Mouse (Mus musculus): ENCODE measurements around the gene Nlrx1. TPM values are rescaled to one million over a fixed set of nuclear protein-coding genes. Genes with fewer than 3 reads are reported as not detected.
"Not testable (repeated sequence)": the region's sequence is repeated elsewhere in the genome, so short reads cannot be mapped to it uniquely, and the experiment has no call there.

Gene Nlrx1
- total RNA-seq (2021), result 18.5 and 34.8 TPM in 2 replicates
- long read RNA-seq, partial matches to known transcripts, result 16 of 35 reads
- long read RNA-seq, other reads (novel, unspliced or antisense), result 19 of 35 reads

DNA sequence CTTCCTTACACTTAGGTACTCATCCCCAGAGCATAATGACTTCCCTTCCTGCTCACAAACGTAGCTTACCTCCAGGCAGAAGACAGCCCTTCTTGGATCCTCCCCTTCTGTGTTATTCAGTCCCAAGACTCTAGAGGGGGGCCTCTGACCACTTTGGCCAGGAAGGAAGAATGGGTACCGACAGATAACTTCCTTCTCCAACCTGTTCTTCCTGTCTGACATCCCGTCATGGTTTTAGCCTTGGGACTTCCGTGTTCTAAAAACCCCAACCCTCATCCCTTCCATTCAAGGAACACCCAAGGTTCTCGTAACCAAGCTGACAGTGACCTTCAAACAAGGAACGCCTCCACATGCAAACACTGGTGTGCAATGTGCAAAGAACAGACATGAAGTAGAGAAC, at the start of gene Nlrx1:
TSS of gene Nlrx1 (minus strand) at position 168 of the 400 bp plus-strand sequence.
- DNase-seq, result no peak

DNA sequence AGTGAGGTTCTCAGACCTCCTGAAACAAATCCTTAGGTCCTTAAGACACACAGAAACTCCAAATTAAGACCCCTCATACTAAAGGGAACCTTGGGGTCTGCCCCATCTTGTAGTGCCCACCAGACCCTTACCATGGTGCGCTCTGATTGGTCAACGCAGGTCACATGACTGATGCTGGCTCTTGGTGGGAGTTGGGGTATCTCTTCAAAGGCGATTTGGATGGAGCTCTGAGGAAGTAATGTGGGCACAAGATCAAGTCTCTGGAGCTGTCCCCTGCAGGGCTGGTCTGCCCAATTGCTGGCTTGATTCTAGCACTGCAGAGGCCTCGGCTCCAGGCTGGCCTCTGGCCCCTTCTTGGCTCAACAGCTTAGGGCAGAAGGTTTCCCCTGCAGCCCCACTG, 49.1 kb upstream of the Nlrx1 start:
- DNase-seq, result no peak

DNA sequence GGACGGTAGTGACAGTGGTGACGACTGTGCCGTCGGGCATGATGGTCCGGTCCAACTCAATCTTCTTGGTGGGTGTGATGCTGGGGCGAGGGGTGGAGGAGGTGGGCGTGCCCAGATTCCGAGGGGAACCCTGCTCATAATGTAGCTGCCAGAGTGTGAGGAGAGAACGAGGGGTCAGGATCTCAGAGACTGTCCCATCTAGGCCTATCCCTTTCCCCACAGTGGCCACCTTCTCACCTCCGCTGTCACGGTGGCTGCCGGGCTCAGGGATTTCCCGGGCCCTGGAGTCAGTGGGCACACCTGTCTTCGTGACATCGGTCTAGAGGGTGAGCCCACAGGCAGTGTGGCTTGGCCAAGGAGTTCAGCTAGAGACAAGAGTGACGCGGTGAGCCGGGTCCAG, 46.5 kb upstream of the Nlrx1 start:
- DNase-seq, result no peak

DNA sequence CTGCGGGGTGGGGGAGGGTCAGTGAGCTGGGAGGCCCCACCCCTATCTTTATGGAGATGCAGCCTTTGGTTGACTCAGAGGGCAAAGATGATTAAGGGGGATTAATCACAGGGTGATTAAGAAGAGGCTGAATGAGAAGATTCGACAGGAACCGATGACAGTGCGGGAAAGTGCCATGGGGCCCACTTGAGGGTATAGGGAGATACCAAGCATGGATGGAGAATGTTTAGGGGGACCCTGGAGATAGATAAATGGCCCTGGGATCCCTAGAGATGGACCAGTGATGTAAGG, 45.8 kb upstream of the Nlrx1 start:
- DNase-seq, result no peak

DNA sequence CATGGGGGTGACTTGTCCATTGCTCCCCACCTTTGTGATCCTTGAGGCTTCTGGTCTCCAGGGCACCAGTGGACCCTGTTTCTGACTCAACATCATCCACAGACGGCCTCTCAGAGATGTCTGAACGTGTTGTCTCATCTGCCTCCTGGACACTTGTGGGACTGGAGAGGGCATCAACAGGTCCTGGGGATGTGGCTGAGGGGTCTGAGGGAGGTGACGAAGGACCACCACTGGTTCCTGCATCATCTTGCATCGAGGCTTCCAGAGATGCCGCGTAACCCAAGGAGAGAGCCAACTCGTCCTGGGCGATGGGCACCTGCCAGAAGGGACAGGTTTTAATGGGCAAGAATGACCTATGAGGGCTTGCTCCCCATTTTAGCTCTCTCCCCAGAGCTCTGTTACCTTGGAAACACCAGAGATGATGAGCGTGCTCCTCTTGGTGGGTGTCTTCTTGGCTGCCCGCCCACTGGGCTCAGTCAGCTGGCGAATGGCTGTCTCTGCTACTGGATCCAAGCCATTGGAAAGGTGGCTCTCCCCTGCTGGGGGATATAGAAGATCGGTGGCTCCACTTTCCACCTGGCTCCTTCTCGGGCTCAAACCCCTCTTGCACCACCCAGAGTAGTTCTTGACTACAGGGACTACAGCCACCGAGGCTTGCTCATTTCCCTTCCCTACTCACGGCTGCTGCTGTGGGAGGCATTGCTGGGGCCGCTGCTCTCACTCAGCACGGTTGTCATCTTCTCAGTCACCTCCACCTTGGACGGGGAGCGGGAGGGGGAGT, 45.3 kb upstream of the Nlrx1 start:
- DNase-seq, result no peak

DNA sequence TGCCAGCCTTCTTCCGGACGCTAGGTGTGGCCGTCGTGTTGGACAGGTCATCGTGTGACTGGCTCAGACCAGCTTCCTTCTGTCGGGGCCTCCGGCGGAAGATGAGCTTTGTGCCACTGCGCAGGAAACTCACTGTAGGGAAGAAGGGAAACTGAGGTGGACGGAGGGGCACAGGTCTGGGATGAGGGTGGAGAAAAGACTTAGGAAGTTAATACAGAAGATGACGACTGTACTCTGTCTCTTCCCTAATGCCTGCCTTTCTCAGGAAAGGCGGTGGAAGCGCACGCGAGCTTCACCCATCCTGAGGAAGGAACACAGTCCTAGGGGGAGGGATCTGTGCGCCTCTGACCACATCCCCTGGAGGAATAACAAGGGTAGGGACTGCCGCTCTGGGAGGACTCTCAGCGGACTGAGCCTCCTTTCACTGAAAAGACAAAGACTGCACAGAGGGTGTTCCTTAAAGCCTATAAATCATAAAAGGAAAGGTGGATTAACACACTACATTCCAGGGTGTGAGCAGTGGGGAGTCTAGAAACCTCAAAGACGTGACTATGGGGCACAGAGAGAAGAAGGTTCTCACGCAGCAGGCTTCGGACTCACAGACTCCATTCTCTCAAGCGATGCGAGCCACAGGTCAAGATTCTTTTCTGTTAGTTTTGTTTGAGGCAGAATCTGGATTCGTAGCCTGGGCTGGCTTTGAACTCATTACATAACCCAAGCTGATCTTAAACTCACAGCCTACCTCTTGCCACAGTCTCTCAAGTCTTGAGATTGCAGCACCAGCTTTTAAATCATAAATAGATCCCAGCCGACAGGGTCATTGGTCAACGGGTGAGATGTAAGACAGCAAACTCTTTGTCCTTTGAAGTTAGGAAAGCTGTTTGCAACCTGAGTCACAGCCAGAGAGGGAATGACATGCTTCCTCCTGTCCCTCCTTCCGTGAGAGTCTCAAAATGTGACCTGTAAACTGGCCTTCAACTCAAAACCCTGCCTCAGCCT, 43.0 kb upstream of the Nlrx1 start:
- no peak for DNase-seq

DNA sequence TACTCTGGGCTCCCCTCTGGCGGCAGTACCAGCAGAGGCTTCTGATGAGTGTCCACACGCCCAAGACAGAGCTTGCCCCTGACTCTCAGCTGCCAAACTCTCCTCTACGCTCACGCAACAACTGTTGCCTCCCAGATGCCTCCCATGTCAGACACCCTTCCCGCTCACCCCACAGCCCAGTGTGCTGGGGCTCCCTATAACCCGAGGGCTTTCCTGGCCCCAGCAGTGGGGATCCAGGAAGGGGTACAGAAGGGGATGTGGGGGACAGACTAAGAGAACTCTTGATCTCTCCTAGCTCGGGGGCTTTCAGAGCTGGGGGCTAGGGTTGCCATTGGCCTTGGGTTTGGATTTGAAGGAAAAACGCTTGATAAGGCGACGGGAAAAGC, 42.3 kb upstream of the Nlrx1 start:
- no peak for DNase-seq

DNA sequence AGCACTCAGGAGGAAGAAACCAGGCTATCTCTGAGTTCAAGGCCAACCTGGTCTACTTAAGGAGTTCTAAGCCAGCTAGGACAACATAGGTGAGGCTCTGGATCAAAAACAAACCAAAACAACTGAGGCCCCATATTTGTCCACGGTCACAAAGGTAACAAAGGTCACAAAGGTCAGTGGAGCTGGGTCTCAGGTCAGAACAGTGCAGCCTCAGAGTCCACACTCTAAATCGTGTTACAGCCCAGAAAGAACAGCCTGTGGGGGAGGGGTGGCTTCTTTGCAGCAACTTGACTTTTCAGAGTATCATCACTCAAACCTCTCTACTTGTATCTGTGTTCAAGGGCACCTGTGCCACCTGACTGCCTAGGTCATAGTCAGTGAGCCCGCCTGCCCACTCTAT, 41.4 kb upstream of the Nlrx1 start:
- DNase-seq, result no peak

DNA sequence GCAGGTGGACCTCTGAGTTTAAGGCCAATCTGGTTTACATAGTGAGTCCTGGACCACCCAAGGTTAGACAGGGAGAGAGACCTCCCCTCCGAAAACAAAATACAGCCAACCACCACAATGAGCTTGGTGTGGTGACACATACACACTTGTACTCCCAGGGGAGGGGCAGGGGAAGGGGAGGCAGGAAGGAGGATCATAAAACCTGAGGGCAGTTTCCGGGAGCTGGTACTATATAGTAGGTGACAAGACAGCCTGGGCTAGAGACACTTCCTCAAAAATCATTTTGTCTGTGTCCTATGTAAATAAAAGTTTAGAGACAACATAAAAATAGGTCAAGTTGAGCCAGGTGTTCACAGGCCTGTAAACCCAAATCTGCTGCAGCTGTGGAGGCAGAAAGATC, 38.8 kb upstream of the Nlrx1 start:
- no peak for DNase-seq

DNA sequence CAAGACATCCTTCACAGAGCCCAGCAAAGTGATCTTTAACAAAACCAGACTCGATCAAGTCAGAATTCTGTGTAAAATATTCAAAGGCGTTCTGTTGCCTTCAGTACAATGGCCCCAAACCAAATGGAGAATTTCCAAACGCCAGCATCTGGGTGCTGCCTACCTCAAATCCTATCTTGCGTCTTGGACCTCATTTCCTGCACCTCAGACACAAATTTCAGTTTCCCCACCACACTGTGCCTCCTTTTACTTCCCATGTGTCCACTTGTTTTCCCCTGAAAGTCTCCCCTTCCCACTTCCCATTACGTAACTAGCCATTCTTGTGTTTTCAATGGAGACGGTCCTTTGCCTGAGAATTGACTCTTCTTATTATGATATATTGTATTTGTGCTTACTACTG, 38.1 kb upstream of the Nlrx1 start:
- no peak for DNase-seq

DNA sequence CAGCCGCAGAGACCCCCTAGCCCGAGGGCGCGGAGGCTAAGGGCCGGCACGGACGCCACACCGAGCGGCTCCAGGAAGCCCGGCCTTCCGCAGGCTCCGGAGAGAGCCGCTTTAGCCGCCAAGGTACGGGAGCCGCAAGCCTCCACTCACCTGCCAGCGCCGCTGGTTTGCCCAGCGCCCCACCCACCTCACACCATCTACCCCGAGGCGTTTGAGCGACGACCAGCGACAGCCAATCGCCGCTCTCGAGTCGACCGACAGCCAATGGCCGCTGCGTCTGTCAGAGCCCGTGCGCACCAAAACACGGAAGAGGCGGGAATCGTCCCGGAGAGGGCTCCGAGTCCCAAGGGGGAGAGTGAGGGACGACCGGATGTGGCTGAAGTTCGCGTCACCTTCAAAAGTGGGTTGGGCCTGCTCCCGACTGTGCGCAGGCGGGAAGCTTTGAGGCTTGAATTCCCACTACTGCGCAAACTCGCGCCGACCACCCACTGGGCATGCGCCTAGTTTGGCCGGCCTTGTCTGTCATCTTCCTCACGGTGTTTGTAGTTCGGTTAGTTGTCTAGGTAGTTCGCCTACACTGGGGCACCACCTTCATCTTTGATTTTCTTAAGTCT, 37.2 kb upstream of the Nlrx1 start, which contains the start of gene Hinfp:
TSS of gene Hinfp (minus strand) at position 206 of the 614 bp plus-strand sequence.
- DNase-seq, result peak; percentile 96

DNA sequence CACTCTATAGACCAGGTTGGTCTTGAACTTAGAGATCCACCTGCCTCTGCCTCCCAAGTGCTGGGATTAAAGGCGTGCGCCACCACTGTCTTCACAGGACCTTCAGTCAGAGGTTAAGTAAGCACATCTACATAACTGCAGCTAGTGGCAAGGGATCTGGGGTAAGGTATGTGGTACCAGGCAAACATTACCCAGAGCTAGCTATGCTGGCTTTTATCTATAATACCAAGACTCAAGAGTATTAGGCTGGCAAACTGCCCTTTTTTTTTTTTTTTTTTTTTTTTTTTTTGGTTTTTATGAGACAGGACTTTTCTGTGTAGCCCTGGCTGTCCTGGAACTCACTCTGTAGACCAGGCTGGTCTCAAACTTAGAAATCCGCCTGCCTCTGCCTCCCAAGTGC, 31.6 kb upstream of the Nlrx1 start:
- not testable (repeated sequence) for DNase-seq

DNA sequence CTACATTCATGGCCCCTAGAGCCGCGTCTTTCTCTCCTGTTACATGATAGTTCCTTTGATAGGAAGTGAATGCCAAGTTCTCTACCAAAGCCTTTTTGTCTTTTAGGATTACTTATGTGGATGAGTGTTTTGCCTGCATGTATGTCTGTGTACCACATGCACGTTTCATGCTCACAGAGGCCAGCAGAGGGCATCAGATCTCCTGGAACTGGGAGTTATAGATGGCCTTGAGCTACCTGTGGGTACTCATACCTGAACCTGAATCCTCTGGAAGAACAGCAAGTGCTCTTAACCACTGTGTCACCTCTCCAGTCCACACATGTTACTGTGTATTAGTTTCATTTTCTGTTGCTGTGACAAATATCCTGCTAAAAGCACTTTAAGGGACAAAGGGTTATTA, 24.1 kb upstream of the Nlrx1 start:
- peak; percentile 35 for DNase-seq

DNA sequence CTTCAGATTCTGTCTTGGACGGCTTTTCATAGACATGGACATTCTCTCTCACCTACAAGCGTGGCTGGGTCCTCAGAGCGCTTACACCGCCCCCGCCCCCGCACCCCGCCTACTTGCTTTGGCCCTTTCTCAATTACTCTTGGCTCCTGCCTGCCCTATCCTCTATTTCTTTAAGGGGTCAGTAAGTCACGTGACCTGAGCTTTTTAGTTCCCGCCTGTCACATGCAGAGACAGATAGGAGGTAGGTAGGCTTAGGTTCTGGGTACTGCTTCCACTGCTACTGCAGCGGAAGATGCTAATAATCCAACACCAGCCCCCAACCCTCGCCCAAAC, 20.5 kb upstream of the Nlrx1 start:
- no peak for DNase-seq

DNA sequence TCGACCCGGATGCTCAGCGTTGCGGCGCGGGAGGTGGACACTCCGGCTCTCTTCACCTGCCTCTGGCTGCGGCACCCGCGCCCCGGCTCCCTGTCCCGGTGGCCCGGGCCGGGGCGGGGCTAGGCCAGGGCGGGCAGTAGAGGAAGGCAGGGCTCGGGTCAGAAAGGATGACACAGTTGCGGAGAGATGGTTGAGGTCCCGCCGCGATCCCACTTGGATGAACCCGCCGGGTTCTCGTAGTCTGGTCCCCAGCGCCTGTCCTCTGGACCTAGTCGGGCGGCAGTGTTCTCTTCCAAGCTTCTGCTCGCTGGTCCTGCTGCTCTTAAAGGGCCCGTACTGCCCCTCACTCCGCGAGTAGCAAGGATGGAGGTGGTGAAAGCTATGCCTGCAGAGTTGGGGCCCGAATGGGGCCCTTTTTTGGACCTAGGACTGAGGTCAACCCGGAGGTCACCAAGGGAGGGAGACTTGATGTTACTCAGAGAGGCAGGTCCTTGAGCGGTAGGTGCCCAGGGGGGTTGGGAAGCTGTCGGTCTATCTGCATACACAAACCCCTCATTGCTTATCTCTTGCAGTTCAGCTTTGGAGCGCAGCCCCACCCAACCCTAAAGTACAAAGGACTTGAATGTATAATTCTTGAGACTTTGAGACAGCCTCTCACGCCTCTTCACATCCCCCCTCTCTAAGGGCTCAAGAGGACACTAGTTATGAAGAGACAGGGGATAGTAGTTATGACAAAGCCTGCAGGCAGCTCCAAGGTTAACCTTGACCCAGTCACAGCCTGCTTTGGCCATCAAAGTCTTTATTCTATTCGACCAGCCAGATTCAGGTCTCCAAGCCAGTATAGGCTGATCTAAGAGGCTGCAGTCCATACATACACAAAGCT, 19.9 kb upstream of the Nlrx1 start, which contains the start of gene Abcg4:
TSS of gene Abcg4 (minus strand) at position 540 of the 883 bp plus-strand sequence.
- DNase-seq, result peak; percentile 61

DNA sequence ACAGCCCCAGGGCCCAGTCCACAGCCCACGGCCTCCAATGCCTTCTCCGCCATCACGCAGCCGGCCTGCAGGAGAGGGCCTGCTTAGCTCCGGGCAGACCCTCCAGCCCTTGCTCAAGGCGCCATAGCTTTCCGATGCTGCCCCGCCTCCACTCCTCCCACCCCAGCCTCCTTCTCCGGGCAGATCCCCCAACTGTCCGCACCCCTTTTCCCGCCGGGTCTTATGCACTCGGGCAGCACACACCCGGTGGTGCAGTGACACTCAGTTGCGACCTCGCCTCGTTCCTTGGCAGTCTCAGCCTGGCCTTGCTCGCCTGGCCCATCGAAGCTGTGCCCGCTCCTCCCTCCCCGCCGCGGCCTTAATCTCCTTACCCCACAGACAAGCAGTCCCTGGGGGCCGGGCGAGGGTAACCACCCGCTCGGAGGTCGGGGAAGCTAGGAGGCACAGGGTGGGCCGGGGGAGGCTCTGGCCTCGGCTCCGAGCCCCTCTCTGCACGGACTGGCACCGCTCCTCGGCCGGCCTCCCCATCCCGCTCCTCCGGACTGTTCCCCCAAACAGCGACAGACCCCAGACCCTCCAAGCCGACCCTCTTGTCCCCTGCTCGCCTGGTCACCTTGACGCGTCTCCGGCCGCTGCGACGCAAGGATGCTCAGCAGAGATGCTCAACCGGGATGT, 19.1 kb upstream of the Nlrx1 start:
- peak; percentile 58 for DNase-seq

DNA sequence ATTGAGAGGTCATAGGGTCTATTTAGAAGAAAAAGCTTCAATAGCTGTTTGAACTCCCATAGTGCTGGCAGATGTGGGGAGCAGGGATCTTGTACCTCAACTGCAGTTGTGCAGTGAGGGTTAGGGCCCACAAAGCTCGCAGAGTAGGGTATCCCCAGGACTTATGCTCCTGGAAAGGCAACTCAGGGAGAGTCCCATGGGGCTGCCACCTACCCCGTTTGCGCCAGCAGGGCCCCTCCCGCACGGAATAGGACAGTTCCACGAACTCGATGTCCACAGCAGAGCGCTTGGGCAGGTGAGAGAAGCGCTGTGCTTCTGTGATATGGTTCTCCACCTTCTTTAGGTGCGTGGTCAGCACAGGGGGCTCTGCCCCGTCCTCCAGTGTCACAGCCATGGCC, 18.6 kb upstream of the Nlrx1 start:
- no peak for DNase-seq

DNA sequence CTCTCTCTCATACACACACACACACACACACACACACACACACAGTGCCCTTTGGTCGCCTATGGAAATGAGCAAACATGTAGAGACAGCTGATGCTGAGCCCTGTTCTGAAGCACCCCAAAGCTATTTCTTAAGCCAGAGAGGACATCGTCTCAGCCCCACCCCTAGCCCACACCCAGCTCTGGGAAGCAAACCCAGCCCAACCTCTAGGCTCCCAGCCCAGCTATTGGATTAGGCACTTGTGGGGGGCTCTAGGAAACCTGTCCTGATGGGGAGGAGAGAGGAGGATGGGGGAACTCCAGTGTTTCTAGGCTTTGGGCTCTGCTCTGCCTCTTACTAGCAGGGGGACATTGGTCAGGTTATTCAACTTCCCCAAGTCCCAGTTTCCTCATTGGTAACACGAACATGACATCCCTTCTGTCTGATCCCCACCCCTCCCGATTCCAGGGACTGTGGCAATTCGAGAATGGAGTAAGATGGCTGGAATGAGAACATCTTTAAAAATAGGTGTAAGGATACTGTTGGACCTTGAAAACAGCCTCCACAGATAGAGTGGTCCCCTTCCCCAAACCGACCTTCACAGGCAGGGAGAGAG, 18.0 kb upstream of the Nlrx1 start:
- no peak for DNase-seq

DNA sequence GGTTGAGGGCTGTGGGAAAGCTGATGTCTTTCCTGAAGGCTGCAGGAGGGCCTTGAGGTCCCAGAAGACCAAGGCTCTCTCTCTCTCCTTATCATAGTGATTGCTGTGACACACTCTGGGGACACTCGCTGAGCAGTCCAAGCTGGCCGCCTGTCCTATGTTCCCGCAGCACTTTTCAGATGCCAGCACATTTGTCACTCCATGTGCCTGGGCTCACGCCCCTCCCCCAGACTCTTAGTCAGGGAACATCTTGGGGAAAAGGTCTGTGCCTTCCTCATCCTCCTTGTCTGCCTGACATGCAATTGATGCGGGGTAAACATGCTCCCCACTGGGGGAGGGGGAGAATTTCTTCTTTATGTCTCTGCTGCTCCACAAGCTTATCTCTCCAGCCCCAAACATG, 14.8 kb upstream of the Nlrx1 start:
- DNase-seq, result peak; percentile 53

DNA sequence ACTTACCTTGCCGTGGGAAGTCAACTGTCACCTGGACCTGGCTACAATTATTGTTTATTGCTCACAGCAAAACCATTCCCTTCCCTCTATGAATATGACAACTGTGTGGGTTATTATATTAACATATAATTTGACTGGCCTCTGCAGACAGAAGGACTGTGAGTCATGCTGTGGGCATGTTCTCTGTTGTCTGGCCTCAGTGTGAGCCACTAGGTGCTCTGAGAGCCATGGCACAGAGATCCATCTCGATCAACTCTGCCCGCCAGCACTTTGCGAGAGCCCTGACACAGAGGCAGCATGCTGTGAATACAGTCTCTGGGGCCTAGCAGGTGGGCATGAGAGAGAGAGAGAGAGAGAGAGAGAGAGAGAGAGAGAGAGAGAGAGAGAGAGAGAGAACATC, 1.6 kb upstream of the Nlrx1 start:
- DNase-seq, result peak; percentile 31

DNA sequence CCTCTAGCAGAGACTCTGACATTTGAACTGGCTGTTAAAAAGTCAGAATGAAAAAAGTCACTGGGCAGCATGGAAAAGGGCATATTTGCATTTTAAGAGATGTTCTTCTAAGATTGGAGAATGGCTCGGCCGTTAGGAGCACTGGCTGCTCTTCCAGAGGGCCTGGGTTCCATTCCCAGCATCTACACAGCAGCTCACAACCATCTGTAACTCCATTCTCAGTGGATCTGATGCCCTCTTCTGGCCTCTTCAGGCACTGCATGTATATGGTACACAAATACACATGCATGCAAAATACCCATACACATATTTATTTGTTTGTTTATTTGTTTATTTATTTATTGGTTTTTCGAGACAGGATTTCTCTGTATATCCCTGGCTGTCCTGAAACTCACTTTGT, 678 bp upstream of the Nlrx1 start:
- no peak for DNase-seq

Measured in adrenal gland, postnatal 25 days (tissue).